ENCODE assay signal across 8 mouse cellular contexts in genomic region chr19:4644271-4644670, GRCm38 (mm10). TPM values are rescaled to one million over a fixed set of nuclear protein-coding genes. Genes with fewer than 3 reads are reported as not detected.
DNase-seq lines count a peak whose midpoint lies in the region; TF ChIP-seq lines count a peak whose summit lies in the region.

No protein-coding gene starts in this region.

- H3K27ac ChIP-seq in gastrocnemius, adult 2 months = no peak overlapping the region
- H3K27ac ChIP-seq in ES-Bruce4 (ENCODE audit: insufficient read depth, low read length) = no peak overlapping the region
- H3K27ac ChIP-seq in layer of hippocampus, adult 2 months = peak overlapping the region; percentile 51; the same call in 1 of the 2 replicates

- peak; percentile 30; the same call in 1 of the 2 replicates for TF ChIP-seq CTCF in gastrocnemius, adult 2 months (IDR thresholded peaks at IDR 0.05)
- TF ChIP-seq CTCF in ES-Bruce4 (IDR thresholded peaks at IDR 0.05; ENCODE audit: low read depth, low read length) = peak; percentile 62
- TF ChIP-seq CTCF in layer of hippocampus, adult 2 months (conservative IDR thresholded peaks at IDR 0.05) = peak; percentile 82

- TF ChIP-seq EP300 in ES-Bruce4 (IDR thresholded peaks at IDR 0.05; ENCODE audit: insufficient read depth, low read depth, low read length) = no peak

- DNase-seq in gastrocnemius, adult 2 months = no peak
- DNase-seq in gastrocnemius, postnatal 10 days = no peak
- DNase-seq in cerebellum, postnatal 14 days = peak; percentile 73 to 82
- peak; percentile 77 to 78 for DNase-seq in layer of hippocampus, adult 2 months (ENCODE audit: low spot score in 2 of 2)
- peak; percentile 86 to 87 for DNase-seq in right cerebral cortex, adult 2 months (ENCODE audit: low spot score in 2 of 2)
- no peak for DNase-seq in urinary bladder, postnatal 25 days (ENCODE audit: low spot score)
- DNase-seq in gastrocnemius, postnatal 14 days = no peak

- H3K9me3 ChIP-seq in ES-Bruce4 (replicated peaks; ENCODE audit: control insufficient read depth, insufficient read depth, low read length, poor library complexity, severe bottlenecking) = no peaks in the 10 kb centered on the region

- intact Hi-C loops in gastrocnemius, adult 2 months (cut with DNase I) = loop anchor here (5.0 kb wide), 1 partner anchor 93 kb away; no protein-coding TSS in a partner anchor
- intact Hi-C loops in gastrocnemius, postnatal 14 days (cut with DNase I; ENCODE audit: low total_unique reads) = no loop called here

- TF ChIP-seq POLR2A in ES-Bruce4 (IDR thresholded peaks at IDR 0.05; ENCODE audit: insufficient read depth, low read length) = no peak

- H3K27me3 ChIP-seq in ES-Bruce4 (ENCODE audit: control insufficient read depth, insufficient read depth, low read length, poor library complexity, severe bottlenecking) = no peaks in the 10 kb centered on the region

- no peaks in the 10 kb centered on the region for H3K4me1 ChIP-seq in ES-Bruce4 (ENCODE audit: control insufficient read depth, insufficient read depth, low read length)

- H3K9ac ChIP-seq in ES-Bruce4 (ENCODE audit: low read depth, poor library complexity, severe bottlenecking) = no peak overlapping the region

- H3K36me3 ChIP-seq in ES-Bruce4 (ENCODE audit: control insufficient read depth, insufficient read depth, low read length, poor library complexity, severe bottlenecking) = no peaks in the 10 kb centered on the region

- no peak overlapping the region for H3K4me3 ChIP-seq in gastrocnemius, adult 2 months
- H3K4me3 ChIP-seq in ES-Bruce4 (ENCODE audit: low read depth, low read length) = no peak overlapping the region
- H3K4me3 ChIP-seq in layer of hippocampus, adult 2 months = no peak overlapping the region

RNA-seq across cellular contexts. Expression of gene Rce1, which starts 18.8 kb away (rescaled TPM):
- 1 to 10 TPM; 5.1 to 5.9 TPM for total RNA-seq in gastrocnemius, adult 2 months (2021)
- 10 to 100 TPM in 1 of 2 experiments, 1 to 10 TPM in 1; 8.8 to 10.1 TPM for total RNA-seq in gastrocnemius, postnatal 10 days (2021)
- polyA plus RNA-seq in ES-Bruce4 (2011; ENCODE audit: insufficient read depth, insufficient read length, low read depth, missing spikeins) = 32.7 and 34.4 TPM in 2 replicates
- 10 to 100 TPM; 19.1 to 22.8 TPM for total RNA-seq in layer of hippocampus, adult 2 months (2021)
- total RNA-seq in gastrocnemius, postnatal 14 days (2021) = 1 to 10 TPM; 5.8 to 7.1 TPM

RNA-seq across cellular contexts. Expression of gene Lrfn4, which starts 28.8 kb away (rescaled TPM):
- 1 to 10 TPM; 1.5 to 1.6 TPM for total RNA-seq in gastrocnemius, adult 2 months (2021)
- total RNA-seq in gastrocnemius, postnatal 10 days (2021) = 1 to 10 TPM; 5.1 to 7.1 TPM
- 13.5 and 15.3 TPM in 2 replicates for polyA plus RNA-seq in ES-Bruce4 (2011; ENCODE audit: insufficient read depth, insufficient read length, low read depth, missing spikeins)
- 10 to 100 TPM; 32.8 to 34.6 TPM for total RNA-seq in layer of hippocampus, adult 2 months (2021)
- 1 to 10 TPM; 2.3 to 3.2 TPM for total RNA-seq in gastrocnemius, postnatal 14 days (2021)

RNA-seq across cellular contexts. Expression of gene Gm960, which starts 54.2 kb away (rescaled TPM):
- total RNA-seq in gastrocnemius, adult 2 months (2021) = under 1 TPM in 1 of 2 experiments, not detected in 1; 0.11 TPM
- 1 to 10 TPM in 1 of 2 experiments, under 1 TPM in 1; 0.20 to 1.0 TPM for total RNA-seq in gastrocnemius, postnatal 10 days (2021)
- polyA plus RNA-seq in ES-Bruce4 (2011; ENCODE audit: insufficient read depth, insufficient read length, low read depth, missing spikeins) = 0.32 and 0.87 TPM in 2 replicates
- total RNA-seq in layer of hippocampus, adult 2 months (2021) = 1 to 10 TPM; 1.2 to 2.5 TPM
- under 1 TPM; 0.12 to 0.71 TPM for total RNA-seq in gastrocnemius, postnatal 14 days (2021)

Comparison
In these comparisons a context has a peak if more than half of its experiments do, and no peak if none do; other contexts are left out.
1. DNase-seq: peak in cerebellum, postnatal 14 days (2 of 2), layer of hippocampus, adult 2 months (2 of 2) and right cerebral cortex, adult 2 months (2 of 2); none in gastrocnemius, adult 2 months (single experiment), gastrocnemius, postnatal 10 days (single experiment), urinary bladder, postnatal 25 days (single experiment) and gastrocnemius, postnatal 14 days (single experiment).
2. CTCF ChIP-seq: peak in every context shown above with its lines; median percentile 82 in layer of hippocampus, adult 2 months; 62 in ES-Bruce4; 30 in gastrocnemius, adult 2 months.
3. RNA of gene Lrfn4, which starts 28.8 kb away (total RNA-seq): 32.8 to 34.6 TPM in layer of hippocampus, adult 2 months; 5.1 to 7.1 TPM in gastrocnemius, postnatal 10 days, 2.3 to 3.2 TPM in gastrocnemius, postnatal 14 days and 1.5 to 1.6 TPM in gastrocnemius, adult 2 months; every median in the first group is over 4 times any median in the second.